Mouse (Mus musculus) MEL (cell line): ENCODE results near the gene Actg1. TPM values are rescaled to one million over a fixed set of nuclear protein-coding genes. Genes with fewer than 3 reads are reported as not detected.

Experiments used
- DNase-seq: peaks from one replicate; pipeline ENCODE4 v3.0.0; 2011; ENCODE audit warnings: low read depth, low spot score
- H3K27ac ChIP-seq: 2 replicates; pipeline ENCODE4 v1.5.1; 2012; ENCODE audit warnings: low read depth, mild to moderate bottlenecking, control low read depth, low read length, moderate library complexity; ENCODE audit not compliant: control insufficient read depth
- H3K27me3 ChIP-seq, 2 experiments: fragments of 150-350 bp in 1 of 2; sonication (generic) in 1 of 2; 2 replicates each; pipeline ENCODE4 v1.6.1; 2012; ENCODE audit warnings: low read length in 2 of 2, mild to moderate bottlenecking in 2 of 2, improper control_type of control experiment in 1 of 2, moderate library complexity in 1 of 2; ENCODE audit not compliant: insufficient read depth in 2 of 2, control insufficient read depth in 1 of 2
- H3K36me3 ChIP-seq, 2 experiments: 2 replicates each; pipeline ENCODE4 v1.6.1; 2012 to 2014; ENCODE audit warnings: low read length in 2 of 2, improper control_type of control experiment in 1 of 2, inconsistent platforms in 1 of 2, mild to moderate bottlenecking in 1 of 2; ENCODE audit not compliant: insufficient read depth in 2 of 2, control insufficient read depth in 1 of 2
- H3K4me1 ChIP-seq, 2 experiments: fragments of 150-350 bp in 1 of 2; sonication (generic) in 1 of 2; 2 replicates each; pipeline ENCODE4 v1.6.1; 2012; ENCODE audit warnings: low read length in 2 of 2, improper control_type of control experiment in 1 of 2, mild to moderate bottlenecking in 1 of 2; ENCODE audit not compliant: insufficient read depth in 2 of 2, control insufficient read depth in 1 of 2
- H3K4me3 ChIP-seq, 2 experiments: fragments of 150-350 bp in 1 of 2; sonication (generic) in 1 of 2; 2 replicates each; pipeline ENCODE4 v1.5.1; 2012; ENCODE audit warnings: low read depth in 2 of 2, low read length in 2 of 2, mild to moderate bottlenecking in 2 of 2, moderate library complexity in 2 of 2, control low read depth in 1 of 2, improper control_type of control experiment in 1 of 2; ENCODE audit not compliant: control insufficient read depth in 1 of 2, insufficient read depth in 1 of 2
- H3K79me2 ChIP-seq: 2 replicates; pipeline ENCODE4 v1.6.1; 2012; ENCODE audit warnings: mild to moderate bottlenecking, low read length, moderate library complexity; ENCODE audit not compliant: control insufficient read depth, poor library complexity, insufficient read depth
- H3K9ac ChIP-seq: 2 replicates; pipeline ENCODE4 v1.6.1; 2012; ENCODE audit warnings: low read depth, mild to moderate bottlenecking, control low read depth, low read length, moderate library complexity; ENCODE audit not compliant: control insufficient read depth, poor library complexity, severe bottlenecking
- H3K9me3 ChIP-seq: fragments of 150-350 bp; sonication (generic); replicated peaks from 2 replicates; pipeline ENCODE4 v1.6.1; 2012; ENCODE audit warnings: mild to moderate bottlenecking, low read length, improper control_type of control experiment, moderate library complexity; ENCODE audit not compliant: insufficient read depth
- CHD2 ChIP-seq: IDR thresholded peaks from 2 replicates; pipeline ENCODE4 v1.6.1; 2011; ENCODE audit warnings: low read length, improper control_type of control experiment
- ELF1 ChIP-seq: IDR thresholded peaks from 2 replicates; pipeline ENCODE4 v1.6.1; 2014; ENCODE audit warnings: low read depth, mild to moderate bottlenecking, inconsistent platforms, low read length, improper control_type of control experiment, moderate library complexity
- ETS1 ChIP-seq: IDR thresholded peaks from 2 replicates; pipeline ENCODE4 v1.6.1; 2012; ENCODE audit warnings: low read depth, mild to moderate bottlenecking, inconsistent platforms, low read length, improper control_type of control experiment, moderate library complexity
- GABPA ChIP-seq: IDR thresholded peaks from 2 replicates; pipeline ENCODE4 v1.6.1; 2012; ENCODE audit warnings: low read depth, mild to moderate bottlenecking, inconsistent platforms, low read length, improper control_type of control experiment, moderate library complexity
- GATA1 ChIP-seq: IDR thresholded peaks from 2 replicates; pipeline ENCODE4 v1.6.1; 2011; ENCODE audit warnings: low read depth, low read length, improper control_type of control experiment
- HCFC1 ChIP-seq: IDR thresholded peaks from 2 replicates; pipeline ENCODE4 v1.6.1; 2012; ENCODE audit warnings: low read depth, mild to moderate bottlenecking, inconsistent platforms, low read length, improper control_type of control experiment, moderate library complexity
- KAT2A ChIP-seq: conservative IDR thresholded peaks from 2 replicates; pipeline ENCODE4 v1.6.1; 2012; ENCODE audit warnings: low read depth, low read length, improper control_type of control experiment, inconsistent platforms
- MAX ChIP-seq: IDR thresholded peaks from 2 replicates; pipeline ENCODE4 v1.6.1; 2011; ENCODE audit warnings: low read length, improper control_type of control experiment
- MAZ ChIP-seq: IDR thresholded peaks from 2 replicates; pipeline ENCODE4 v1.6.1; 2012; ENCODE audit warnings: low read depth, mild to moderate bottlenecking, inconsistent platforms, low read length, improper control_type of control experiment
- MXI1 ChIP-seq: IDR thresholded peaks from 2 replicates; pipeline ENCODE4 v1.6.1; 2011; ENCODE audit warnings: mild to moderate bottlenecking, low read depth, low read length, improper control_type of control experiment
- MYB ChIP-seq: IDR thresholded peaks from 2 replicates; pipeline ENCODE4 v1.6.1; 2011; ENCODE audit warnings: mild to moderate bottlenecking, low read depth, low read length, improper control_type of control experiment
- POLR2A ChIP-seq, 2 experiments: IDR thresholded peaks; 2 replicates each; pipeline ENCODE4 v1.6.1; 2011 to 2012; ENCODE audit warnings: low read length in 2 of 2, mild to moderate bottlenecking in 2 of 2, control low read depth in 1 of 2, improper control_type of control experiment in 1 of 2, low read depth in 1 of 2, moderate library complexity in 1 of 2; ENCODE audit not compliant: control insufficient read depth in 1 of 2, insufficient read depth in 1 of 2, poor library complexity in 1 of 2
- RAD21 ChIP-seq: IDR thresholded peaks from 2 replicates; pipeline ENCODE4 v1.6.1; 2011; ENCODE audit warnings: mild to moderate bottlenecking, low read depth, low read length, improper control_type of control experiment
- RCOR1 ChIP-seq: IDR thresholded peaks from 2 replicates; pipeline ENCODE4 v1.6.1; 2012; ENCODE audit warnings: low read depth, mild to moderate bottlenecking, inconsistent platforms, low read length, improper control_type of control experiment
- SMC3 ChIP-seq: IDR thresholded peaks from 2 replicates; pipeline ENCODE4 v1.6.1; 2011; ENCODE audit warnings: low read depth, low read length, improper control_type of control experiment
- TAL1 ChIP-seq: IDR thresholded peaks from 2 replicates; pipeline ENCODE4 v1.6.1; 2012; ENCODE audit warnings: mild to moderate bottlenecking, inconsistent platforms, low read length, moderate library complexity, mixed read lengths
- TBP ChIP-seq: IDR thresholded peaks from 2 replicates; pipeline ENCODE4 v1.8.0; 2011; ENCODE audit warnings: low read depth, low read length, improper control_type of control experiment
- TCF12 ChIP-seq: IDR thresholded peaks from 2 replicates; pipeline ENCODE4 v1.6.1; 2014; ENCODE audit warnings: low read depth, mild to moderate bottlenecking, inconsistent platforms, low read length, improper control_type of control experiment, moderate library complexity
- USF1 ChIP-seq: IDR thresholded peaks from 2 replicates; pipeline ENCODE4 v1.6.1; 2014; ENCODE audit warnings: low read depth, mild to moderate bottlenecking, inconsistent platforms, low read length, improper control_type of control experiment, moderate library complexity
- ZC3H11A ChIP-seq: IDR thresholded peaks from 2 replicates; pipeline ENCODE4 v1.6.1; 2012; ENCODE audit warnings: low read depth, mild to moderate bottlenecking, inconsistent platforms, low read length, improper control_type of control experiment
- ZKSCAN1 ChIP-seq: IDR thresholded peaks from 2 replicates; pipeline ENCODE4 v1.6.1; 2012; ENCODE audit warnings: low read depth, mild to moderate bottlenecking, inconsistent platforms, low read length, improper control_type of control experiment, moderate library complexity
- polyA plus RNA-seq, 2 experiments: library from polyadenylated mRNA; stranded (reverse) in 1 of 2; unstranded in 1 of 2; fragments of >175 nt in 1 of 2; fragments of >200 nt in 1 of 2; gene quantifications; 2 replicates each; pipeline versions ENCODE4 v1.2.1 to v1.2.4; 2012; ENCODE audit warnings: low replicate concordance in 2 of 2, low read depth in 1 of 2; ENCODE audit not compliant: insufficient read length in 2 of 2, insufficient read depth in 1 of 2, missing spikeins in 1 of 2
- total RNA-seq: library from RNA; depleted of rRNA; stranded (reverse); fragments of 300-350 nt; gene quantifications from 2 replicates; pipeline ENCODE4 v1.2.3, GENCODE M21; 2012

Gene Actg1
- total and polyA plus RNA-seq, 3 experiments, result 899 to 1,784 (median 1,328) TPM

- no peak overlapping the region for H3K9ac ChIP-seq
- peak overlapping the region; percentile 46 for H3K27ac ChIP-seq
- peaks cover 9 to 45% of the 10 kb centered on the region in 2 experiments for H3K4me1 ChIP-seq
- H3K36me3 ChIP-seq, result peaks cover 0 to 31% of the 10 kb centered on the region in 2 experiments; a peak in 2 of 4 replicates
- peaks cover 21% of the 10 kb centered on the region for H3K79me2 ChIP-seq
- TF ChIP-seq KAT2A (no peak), POLR2A (IDR thresholded peaks at IDR 0.05; ENCODE audit: control insufficient read depth in 1 of 2, insufficient read depth in 1 of 2, low read depth in 1 of 2, low read length in 2 of 2, poor library complexity in 1 of 2) (0 out of 4 replicates have a peak, but pooled peaks of 1 of the 2 experiments have one; percentile 18)
- TF ChIP-seq, all 39 proteins: peak for 1
- no peak for DNase-seq
- Histone ChIP-seq H3K4me3 (no peak overlapping the region), H3K27me3 (no peaks in the 10 kb centered on the region), H3K9me3 (no peaks in the 10 kb centered on the region)
These were observed 3.1 kb upstream of the Actg1 start for GRCm38 (mm10) chr11:120351250-120352092.

DNA sequence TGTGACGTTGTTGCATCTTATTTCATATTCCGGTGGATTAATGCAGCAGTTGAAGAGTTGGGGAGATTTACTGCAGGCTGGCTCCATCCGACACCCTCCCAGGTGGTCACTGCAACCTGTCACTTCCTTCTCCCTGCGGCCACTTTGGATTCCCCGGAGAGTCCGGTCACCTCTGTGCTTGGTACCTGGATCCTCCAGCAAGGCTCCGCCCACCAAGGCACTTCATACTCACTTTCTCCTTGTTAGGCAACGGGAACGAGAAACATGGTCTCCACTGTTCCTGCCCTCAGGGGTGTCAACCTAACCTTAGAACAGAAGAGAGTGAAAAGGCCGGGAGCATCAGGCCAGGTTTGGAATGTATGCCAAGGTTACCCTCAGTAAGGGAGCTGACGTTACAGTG is 2.4 kb upstream of the Actg1 start:
- H3K36me3 ChIP-seq, result peaks cover 0 to 30% of the 10 kb centered on the region in 2 experiments; a peak in 2 of 4 replicates
- peak overlapping the region; percentile 46 for H3K27ac ChIP-seq
- peaks cover 21% of the 10 kb centered on the region for H3K79me2 ChIP-seq
- H3K27me3 ChIP-seq, result no peaks in the 10 kb centered on the region
- peak; percentile 44 for DNase-seq
- no peaks in the 10 kb centered on the region for H3K9me3 ChIP-seq
- peaks cover 9 to 44% of the 10 kb centered on the region in 2 experiments for H3K4me1 ChIP-seq
- peak overlapping the region; percentile 7; the same call in 1 of the 2 replicates for H3K9ac ChIP-seq
- H3K4me3 ChIP-seq, result peak overlapping the region in 1 of 2 experiments; percentile 84; a peak in 1 of 4 replicates
- TF ChIP-seq GATA1 (no peak), ELF1 (no peak), TCF12 (no peak), MAZ (no peak), ETS1 (no peak), SMC3 (no peak), MYB (no peak), MAX (no peak), TBP (no peak; the same call in 1 of the 2 replicates), GABPA (no peak), POLR2A (IDR thresholded peaks at IDR 0.05; ENCODE audit: control insufficient read depth in 1 of 2, insufficient read depth in 1 of 2, low read depth in 1 of 2, low read length in 2 of 2, poor library complexity in 1 of 2) (no peak), TAL1 (no peak), MXI1 (no peak), CHD2 (no peak), HCFC1 (no peak), ZKSCAN1 (no peak), ZC3H11A (no peak), RCOR1 (no peak), USF1 (no peak), RAD21 (no peak)
